Mouse (Mus musculus) neural tube, embryonic 14.5 days (tissue): ENCODE measurements around the gene Ncbp2. TPM values are rescaled to one million over a fixed set of nuclear protein-coding genes. Genes with fewer than 3 reads are reported as not detected.

Source experiments
- microRNA-seq: library from miRNA; unstranded; fragments of <30 nt; microRNA quantifications from one replicate; pipeline ENCODE4, GENCODE M21; 2016
- polyA plus RNA-seq: library from polyadenylated mRNA; unstranded; fragments of >200 nt; fragmentation: Nextera tagmentation; extraction: Ambion mirVana; gene quantifications from 2 replicates; pipeline ENCODE4 v1.2.1, GENCODE M21; 2014

Gene Ncbp2
- polyA plus RNA-seq, 1 experiment from 2014 or later = 92.0 TPM

Small RNAs within 50 kb of the gene (microRNA-seq; reads per million reads assigned to microRNA genes)
- not detected for gene Gm26269

Other genes starting within 250 kb of the Ncbp2 start
- 0.12 TPM in 2 replicates for gene Meltf, start 69.7 kb upstream of the Ncbp2 start, polyA plus RNA-seq
- gene Pigz, start 14.7 kb upstream of the Ncbp2 start, polyA plus RNA-seq = 3.9 and 5.0 TPM in 2 replicates
- 115 and 124 TPM in 2 replicates for gene 0610012G03Rik, start within 50 bp of the Ncbp2 start, polyA plus RNA-seq
- 13.2 and 13.7 TPM in 2 replicates for gene Senp5, start 54.8 kb downstream of the Ncbp2 start, polyA plus RNA-seq
- 28.1 and 34.5 TPM in 2 replicates for gene Pak2, start 130.8 kb downstream of the Ncbp2 start, polyA plus RNA-seq
- gene Pigx, start 151.2 kb downstream of the Ncbp2 start, polyA plus RNA-seq = 104 and 115 TPM in 2 replicates
- 50.9 and 58.3 TPM in 2 replicates for gene Cep19, start 151.3 kb downstream of the Ncbp2 start, polyA plus RNA-seq
- 2.5 and 7.7 TPM in 2 replicates for gene Nrros, start 217.1 kb downstream of the Ncbp2 start, polyA plus RNA-seq
- not detected in 2 replicates for gene Bex6, start 231.3 kb downstream of the Ncbp2 start, polyA plus RNA-seq